Mouse (Mus musculus) midbrain, postnatal 0 days (tissue): ENCODE measurements around the gene Chst14. TPM values are rescaled to one million over a fixed set of nuclear protein-coding genes. Genes with fewer than 3 reads are reported as not detected.

ENCODE experiments used
- ATAC-seq: fragments of 200-750 bp; cut with Nextera tagmentation; 2 replicates; pipeline ENCODE4 v1.8.0; 2017; ENCODE audit warnings: moderate number of reproducible peaks, mild to moderate bottlenecking, moderate TSS enrichment, moderate library complexity; ENCODE audit not compliant: low FRiP score
- DNase-seq: peaks from one replicate; pipeline ENCODE4 v3.0.0-alpha.2; 2015; ENCODE audit warnings: low spot score
- H3K27ac ChIP-seq: fragments of 300-500 bp; sonication (generic); 2 replicates; pipeline ENCODE4 v1.5.1; 2014; ENCODE audit warnings: low read depth, mild to moderate bottlenecking, low read length, mixed read lengths
- H3K27me3 ChIP-seq: fragments of 300-500 bp; sonication (generic); 2 replicates; pipeline ENCODE4 v1.6.1; 2014; ENCODE audit warnings: low read length, control low read depth, mixed read lengths; ENCODE audit not compliant: insufficient read depth
- H3K36me3 ChIP-seq: fragments of 300-500 bp; sonication (generic); 2 replicates; pipeline ENCODE4 v1.6.1; 2014; ENCODE audit warnings: low read length, control low read depth, mixed read lengths; ENCODE audit not compliant: insufficient read depth
- H3K4me1 ChIP-seq: fragments of 300-500 bp; sonication (generic); 2 replicates; pipeline ENCODE4 v1.6.1; 2014; ENCODE audit warnings: mild to moderate bottlenecking, control low read depth, antibody characterized with exemption, low read length, mixed read lengths; ENCODE audit not compliant: insufficient read depth
- H3K4me2 ChIP-seq: fragments of 300-500 bp; sonication (generic); 2 replicates; pipeline ENCODE4 v1.6.1; 2014; ENCODE audit warnings: low read depth, mild to moderate bottlenecking, low read length, mixed read lengths; ENCODE audit not compliant: poor library complexity, severe bottlenecking
- H3K4me3 ChIP-seq: fragments of 300-500 bp; sonication (generic); 2 replicates; pipeline ENCODE4 v1.5.1; 2014; ENCODE audit warnings: low read depth, mild to moderate bottlenecking, low read length, moderate library complexity
- H3K9ac ChIP-seq: fragments of 300-500 bp; sonication (generic); replicated peaks from 2 replicates; pipeline ENCODE4 v1.6.1; 2014; ENCODE audit warnings: mild to moderate bottlenecking, low read length, moderate library complexity, mixed read lengths; ENCODE audit not compliant: poor library complexity, severe bottlenecking
- H3K9me3 ChIP-seq: fragments of 300-500 bp; sonication (generic); 2 replicates; pipeline ENCODE4 v1.6.1; 2016; ENCODE audit warnings: low read length, control low read depth
- CTCF ChIP-seq: IDR thresholded peaks from 2 replicates; pipeline ENCODE4 v1.5.1; 2016; ENCODE audit warnings: antibody characterized with exemption, mild to moderate bottlenecking
- WGBS: fragments of 180-500 bp; shearing (Covaris S2); extraction: QIAGEN DNeasy Blood & Tissue Kit; methylation state at CpG from one replicate; pipeline ENCODE4 v1.1.7; 2014; 5-methylcytosine and 5-hydroxymethylcytosine counted together
- polyA plus RNA-seq: library from polyadenylated mRNA; unstranded; fragments of >200 nt; fragmentation: Nextera tagmentation; extraction: Ambion mirVana; gene quantifications from 2 replicates; pipeline ENCODE4 v1.2.1, GENCODE M21; 2015
- total RNA-seq: library from RNA; depleted of rRNA; stranded (reverse); fragments of >200 nt; gene quantifications from 2 replicates; pipeline ENCODE4 v1.2.3, GENCODE M21; 2014; rRNA removed

The Chst14 gene
- 4.9 TPM in 2 replicates for total RNA-seq
- polyA plus RNA-seq: 3.0 and 3.1 TPM in 2 replicates

GRCm38 (mm10) chr2:118926361-118926997 lies at the start of gene Chst14:
Gene Chst14 (plus strand): TSS chr2:118926496.
- H3K4me3 ChIP-seq: peak within 1 kb of the TSS; percentile 48
- H3K4me2 ChIP-seq: peak within 1 kb of the TSS; percentile 87
- ATAC-seq (peak; percentile 65), DNase-seq (peak; percentile 56)
- peak within 1 kb of the TSS; percentile 55 for H3K9ac ChIP-seq
- H3K27me3 ChIP-seq: no peaks in the 10 kb centered on the region
- H3K4me1 ChIP-seq: no peaks in the 10 kb centered on the region; the same call in 1 of the 2 replicates
- no peak for TF ChIP-seq CTCF
- WGBS: 3% methylated on average over 44 of the region's 47 CpGs
- H3K9me3 ChIP-seq: no peaks in the 10 kb centered on the region
- no peak within 1 kb of the TSS for H3K27ac ChIP-seq
- H3K36me3 ChIP-seq: peaks cover 13% of the 10 kb centered on the region

- DNase-seq (no peak), ATAC-seq (no peak)
- WGBS: 82% methylated on average over 4 of the region's 4 CpGs
- no peak overlapping the region for H3K27ac ChIP-seq
- no peaks in the 10 kb centered on the region for H3K4me1 ChIP-seq
- no peaks in the 10 kb centered on the region for H3K9me3 ChIP-seq
- no peak overlapping the region for H3K9ac ChIP-seq
- no peak overlapping the region for H3K4me2 ChIP-seq
- no peak overlapping the region for H3K4me3 ChIP-seq
- no peak for TF ChIP-seq CTCF
- peaks cover 12% of the 10 kb centered on the region for H3K27me3 ChIP-seq
- peaks cover 12% of the 10 kb centered on the region; the same call in 1 of the 2 replicates for H3K36me3 ChIP-seq
Measured at GRCm38 (mm10) chr2:118881019-118881418, 45.3 kb upstream of the Chst14 start.

- Histone ChIP-seq H3K4me2 (no peak overlapping the region), H3K36me3 (peaks cover 8% of the 10 kb centered on the region; the same call in 1 of the 2 replicates), H3K4me1 (no peaks in the 10 kb centered on the region), H3K9ac (no peak overlapping the region), H3K27ac (no peak overlapping the region), H3K4me3 (no peak overlapping the region), H3K27me3 (peaks cover 12% of the 10 kb centered on the region), H3K9me3 (no peaks in the 10 kb centered on the region)
- ATAC-seq (no peak), DNase-seq (no peak)
- WGBS: 87% methylated on average over 5 of the region's 5 CpGs
- TF ChIP-seq CTCF: no peak
Measured at GRCm38 (mm10) chr2:118881956-118882355, 44.3 kb upstream of the Chst14 start.

- Histone ChIP-seq H3K9me3 (no peaks in the 10 kb centered on the region), H3K27ac (no peak overlapping the region), H3K4me1 (no peaks in the 10 kb centered on the region; the same call in 1 of the 2 replicates), H3K36me3 (0 out of 2 replicates have a peak, but pooled peaks cover 2% of the 10 kb centered on the region), H3K27me3 (peaks cover 12% of the 10 kb centered on the region), H3K4me3 (peak overlapping the region; percentile 32), H3K4me2 (peak overlapping the region; percentile 70), H3K9ac (peak overlapping the region; percentile 44; the same call in 1 of the 2 replicates)
- DNase-seq (peak; percentile 82), ATAC-seq (peak; percentile 72)
- 3% methylated on average over 32 of the region's 32 CpGs for WGBS
- TF ChIP-seq CTCF: peak; percentile 99
Measured at GRCm38 (mm10) chr2:118882840-118883679, 43.2 kb upstream of the Chst14 start.

- Histone ChIP-seq H3K4me3 (peak overlapping the region; percentile 14; the same call in 1 of the 2 replicates), H3K9ac (no peak overlapping the region), H3K4me2 (peak overlapping the region; percentile 43), H3K9me3 (no peaks in the 10 kb centered on the region), H3K4me1 (no peaks in the 10 kb centered on the region; the same call in 1 of the 2 replicates), H3K27ac (no peak overlapping the region), H3K27me3 (peaks cover 12% of the 10 kb centered on the region), H3K36me3 (no peaks in the 10 kb centered on the region)
- DNase-seq (no peak), ATAC-seq (no peak)
- TF ChIP-seq CTCF: peak; percentile 6; the same call in 1 of the 2 replicates
- WGBS: 62% methylated on average over 13 of the region's 13 CpGs
Measured at GRCm38 (mm10) chr2:118887440-118887839, 38.9 kb upstream of the Chst14 start.
